Mouse (Mus musculus) lung, adult 2 months (tissue): Measurements from ENCODE around the gene Tff3.

ENCODE experiments used
- CTCF ChIP-seq: fragments of 200-500 bp; IDR thresholded peaks from 2 replicates; pipeline ENCODE4 v1.5.1; 2011; ENCODE audit warnings: mild to moderate bottlenecking, low read length, control low read depth; ENCODE audit not compliant: insufficient read depth
- POLR2A ChIP-seq: fragments of 200-500 bp; IDR thresholded peaks from 2 replicates; pipeline ENCODE4 v1.6.1; 2011; ENCODE audit warnings: low read depth, mild to moderate bottlenecking, control low read depth, low read length, borderline replicate concordance; ENCODE audit errors: extremely low read depth

DNA sequence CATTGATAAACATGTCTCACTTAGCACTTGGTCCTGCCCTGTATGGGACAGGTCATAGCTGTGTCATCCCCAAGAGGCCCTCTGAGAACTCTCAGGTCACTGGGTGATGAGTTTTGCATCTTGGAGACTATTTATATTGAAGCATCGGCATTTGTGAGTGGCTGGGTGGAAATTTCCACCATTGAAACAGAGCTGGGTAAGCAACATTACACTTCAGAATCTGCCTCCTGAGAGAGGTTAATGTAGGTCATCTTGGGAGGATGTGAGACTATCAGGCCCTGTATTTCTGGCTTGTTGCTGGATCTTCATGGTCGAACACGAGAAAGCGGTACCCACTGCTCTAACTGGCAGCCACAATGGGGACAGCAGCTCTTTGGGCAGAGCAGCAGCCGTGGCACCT, 54.0 kb downstream of the Tff3 start:
- TF ChIP-seq CTCF (no peak), POLR2A (no peak)
